Mouse (Mus musculus) ES-E14 (cell line): ENCODE data around the gene Cdc42. TPM values are rescaled to one million over a fixed set of nuclear protein-coding genes. Genes with fewer than 3 reads are reported as not detected.

ENCODE experiments used
- DNase-seq: peaks from one replicate; pipeline ENCODE4 v3.0.0-alpha.2; 2013; ENCODE audit warnings: low read depth, low spot score
- H3K27ac ChIP-seq: 2 replicates; pipeline ENCODE4 v1.5.1; 2012; ENCODE audit warnings: low read depth, mild to moderate bottlenecking, low read length, moderate library complexity, mixed read lengths; ENCODE audit not compliant: poor library complexity, insufficient read depth, severe bottlenecking
- H3K36me3 ChIP-seq: 2 replicates; pipeline ENCODE4 v1.6.1; 2012; ENCODE audit warnings: mild to moderate bottlenecking, low read length, moderate library complexity, mixed read lengths; ENCODE audit not compliant: control insufficient read depth, poor library complexity, insufficient read depth, severe bottlenecking
- H3K4me1 ChIP-seq, 2 experiments: fragments of 150-350 bp in 1 of 2; sonication (generic) in 1 of 2; 2 replicates each; pipeline ENCODE4 v1.6.1; 2012; ENCODE audit warnings: low read length in 2 of 2, mild to moderate bottlenecking in 1 of 2, mixed read lengths in 1 of 2; ENCODE audit not compliant: control insufficient read depth in 2 of 2, insufficient read depth in 2 of 2, poor library complexity in 1 of 2
- H3K4me3 ChIP-seq, 2 experiments: fragments of 150-350 bp in 1 of 2; sonication (generic) in 1 of 2; 2 replicates each; pipeline ENCODE4 v1.5.1; 2012; ENCODE audit warnings: low read length in 2 of 2, low read depth in 1 of 2, mild to moderate bottlenecking in 1 of 2, mixed read lengths in 1 of 2; ENCODE audit not compliant: insufficient read depth in 1 of 2, poor library complexity in 1 of 2, severe bottlenecking in 1 of 2
- H3K9ac ChIP-seq: 2 replicates; pipeline ENCODE4 v1.6.1; 2012; ENCODE audit warnings: low read depth, mild to moderate bottlenecking, low read length, mixed read lengths; ENCODE audit not compliant: poor library complexity, insufficient read depth, severe bottlenecking
- H3K9me3 ChIP-seq: fragments of 150-350 bp; sonication (generic); 2 replicates; pipeline ENCODE4 v1.6.1; 2012; ENCODE audit warnings: low read depth, mild to moderate bottlenecking, low read length; ENCODE audit not compliant: control insufficient read depth, insufficient read depth
- CHD2 ChIP-seq: IDR thresholded peaks from 2 replicates; pipeline ENCODE4 v1.6.1; 2014; ENCODE audit warnings: mild to moderate bottlenecking, low read depth, low read length, inconsistent platforms
- HCFC1 ChIP-seq: IDR thresholded peaks from 2 replicates; pipeline ENCODE4 v1.6.1; 2012; ENCODE audit warnings: low read length, inconsistent platforms, borderline replicate concordance; ENCODE audit not compliant: insufficient read depth
- MAFK ChIP-seq: IDR thresholded peaks from 2 replicates; pipeline ENCODE4 v1.6.1; 2014; ENCODE audit warnings: mild to moderate bottlenecking, low read depth, low read length, inconsistent platforms; ENCODE audit not compliant: insufficient read depth
- ZC3H11A ChIP-seq: IDR thresholded peaks from 2 replicates; pipeline ENCODE4 v1.6.1; 2012; ENCODE audit warnings: low read depth, mild to moderate bottlenecking, inconsistent platforms, low read length, borderline replicate concordance
- ZNF384 ChIP-seq: IDR thresholded peaks from 2 replicates; pipeline ENCODE4 v1.6.1; 2012; ENCODE audit warnings: low read depth, low read length, inconsistent platforms
- in situ Hi-C, 2 experiments: fragments of 600-800 bp; cut with MboI; formaldehyde crosslinking; loops; one replicate each; pipeline ENCODE4 v1.15.1; 2025; ENCODE audit warnings: low sequenced_read_pairs in 2 of 2, inconsistent platforms in 1 of 2; ENCODE audit not compliant: unreplicated experiment in 2 of 2
- total RNA-seq: library from RNA; depleted of rRNA; stranded (reverse); fragments of 300-350 nt; gene quantifications from 2 replicates; pipeline ENCODE4 v1.2.3, GENCODE M21; 2012

Gene Cdc42
- total RNA-seq, 1 experiment = 189 TPM

DNA sequence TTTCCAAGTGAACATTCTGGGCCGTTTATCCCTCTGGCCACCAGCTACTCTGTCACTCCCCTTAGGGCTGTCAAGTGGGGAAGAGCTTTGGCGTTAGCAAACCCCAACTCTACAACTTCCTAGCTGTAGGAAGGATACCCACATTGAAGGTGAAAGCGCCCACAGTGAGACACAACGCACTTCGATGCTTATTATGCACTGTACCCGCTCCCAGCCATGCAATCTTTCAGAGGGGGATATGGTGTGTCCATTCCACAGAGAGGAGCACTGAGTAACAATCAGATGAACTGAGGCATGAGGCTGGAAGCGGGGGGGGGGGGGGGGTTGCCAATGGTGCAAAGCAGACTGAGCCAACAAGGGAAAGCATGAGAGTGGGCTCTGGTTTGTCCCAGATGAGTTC is 52.5 kb downstream of the Cdc42 start:
- no peaks in the 10 kb centered on the region for H3K36me3 ChIP-seq
- H3K4me1 ChIP-seq = no peaks in the 10 kb centered on the region
- no peaks in the 10 kb centered on the region for H3K9me3 ChIP-seq
- DNase-seq = no peak
- no peak overlapping the region for H3K9ac ChIP-seq
- no peak overlapping the region for H3K4me3 ChIP-seq
- H3K27ac ChIP-seq = no peak overlapping the region
- in situ Hi-C loops = no loop called here
- TF ChIP-seq ZNF384 (no peak), ZC3H11A (no peak), HCFC1 (no peak), MAFK (no peak), CHD2 (no peak)

DNA sequence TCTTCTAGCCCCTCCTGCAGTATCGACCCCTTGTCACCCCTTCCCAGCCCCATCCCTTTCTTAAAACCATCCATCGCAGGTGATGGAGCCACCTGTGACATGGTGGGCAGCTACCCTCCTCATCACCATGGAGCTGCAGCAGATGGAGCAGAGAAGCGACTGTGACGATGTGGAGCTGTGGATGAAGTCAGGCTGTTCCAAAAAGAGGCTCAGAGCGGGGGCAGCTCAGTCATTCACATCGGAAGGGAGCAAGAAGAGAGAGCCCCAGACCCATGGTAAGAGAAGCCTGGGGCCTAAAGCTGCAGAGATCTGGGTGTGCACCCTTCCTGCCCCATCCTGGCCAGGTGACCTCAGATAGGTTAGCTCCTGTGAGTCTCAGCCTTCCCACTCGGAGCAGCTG is 53.4 kb downstream of the Cdc42 start:
- no peak overlapping the region for H3K9ac ChIP-seq
- DNase-seq = no peak
- in situ Hi-C loops = no loop called here
- H3K36me3 ChIP-seq = no peaks in the 10 kb centered on the region
- no peak overlapping the region for H3K4me3 ChIP-seq
- H3K4me1 ChIP-seq = no peaks in the 10 kb centered on the region
- H3K27ac ChIP-seq = no peak overlapping the region
- H3K9me3 ChIP-seq = no peaks in the 10 kb centered on the region
- TF ChIP-seq MAFK (no peak), CHD2 (no peak), HCFC1 (no peak), ZC3H11A (no peak), ZNF384 (no peak)

GRCm38 (mm10) chr4:137301635-137302034 is 55.9 kb downstream of the Cdc42 start:
- Histone ChIP-seq H3K27ac (no peak overlapping the region), H3K9ac (no peak overlapping the region), H3K9me3 (no peaks in the 10 kb centered on the region), H3K36me3 (no peaks in the 10 kb centered on the region), H3K4me3 (no peak overlapping the region), H3K4me1 (no peaks in the 10 kb centered on the region)
- in situ Hi-C loops = no loop called here
- no peak for DNase-seq
- TF ChIP-seq CHD2 = no peak

GRCm38 (mm10) chr4:137300227-137300626 is 57.3 kb downstream of the Cdc42 start:
- no peak for TF ChIP-seq MAFK
- no peak for TF ChIP-seq CHD2
- no peak for TF ChIP-seq ZNF384
- no peak for TF ChIP-seq ZC3H11A
- no peak for TF ChIP-seq HCFC1
- DNase-seq = no peak
- Histone ChIP-seq H3K27ac (no peak overlapping the region), H3K4me3 (no peak overlapping the region), H3K9me3 (no peaks in the 10 kb centered on the region), H3K4me1 (0 out of 4 replicates have a peak, but pooled peaks cover 0 to 2% of the 10 kb centered on the region in 2 experiments), H3K9ac (no peak overlapping the region), H3K36me3 (no peaks in the 10 kb centered on the region)
- in situ Hi-C loops = no loop called here

DNA sequence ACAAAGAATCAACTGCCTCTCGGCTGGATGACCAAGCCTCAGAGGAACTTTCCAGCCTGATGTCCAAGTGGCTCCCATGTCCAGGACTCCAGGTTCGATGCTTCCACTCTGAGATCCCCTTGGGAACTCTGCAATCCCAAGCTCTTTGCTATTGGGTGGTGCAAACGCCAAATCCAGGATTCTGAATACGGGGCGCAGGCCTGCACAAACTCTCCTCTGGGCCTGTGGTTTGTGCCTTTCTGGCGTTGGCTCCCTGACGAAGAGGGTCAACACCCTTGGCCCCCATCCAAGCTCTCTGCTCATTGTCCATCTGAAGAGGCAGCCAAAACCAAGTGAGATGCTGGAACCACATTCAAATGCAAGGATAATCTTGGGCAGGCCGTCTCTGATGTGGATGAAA is 59.1 kb downstream of the Cdc42 start:
- DNase-seq = no peak
- TF ChIP-seq HCFC1 (no peak), CHD2 (no peak), ZC3H11A (no peak), MAFK (no peak), ZNF384 (no peak)
- Histone ChIP-seq H3K27ac (no peak overlapping the region), H3K36me3 (no peaks in the 10 kb centered on the region), H3K4me3 (no peak overlapping the region), H3K9me3 (no peaks in the 10 kb centered on the region), H3K9ac (no peak overlapping the region), H3K4me1 (0 out of 4 replicates have a peak, but pooled peaks cover 0 to 2% of the 10 kb centered on the region in 2 experiments)
- in situ Hi-C loops = loop anchor here in 1 of 2 experiments (25.0 kb wide), 1 partner anchor 211 kb away; no protein-coding TSS in a partner anchor
